Mouse (Mus musculus): ENCODE data around the gene Ap2a2. TPM values are rescaled to one million over a fixed set of nuclear protein-coding genes. Genes with fewer than 3 reads are reported as not detected.

Ap2a2 gene
- polyA plus RNA-seq, 1 experiment from 2014 or later, result 67.1 TPM

DNA sequence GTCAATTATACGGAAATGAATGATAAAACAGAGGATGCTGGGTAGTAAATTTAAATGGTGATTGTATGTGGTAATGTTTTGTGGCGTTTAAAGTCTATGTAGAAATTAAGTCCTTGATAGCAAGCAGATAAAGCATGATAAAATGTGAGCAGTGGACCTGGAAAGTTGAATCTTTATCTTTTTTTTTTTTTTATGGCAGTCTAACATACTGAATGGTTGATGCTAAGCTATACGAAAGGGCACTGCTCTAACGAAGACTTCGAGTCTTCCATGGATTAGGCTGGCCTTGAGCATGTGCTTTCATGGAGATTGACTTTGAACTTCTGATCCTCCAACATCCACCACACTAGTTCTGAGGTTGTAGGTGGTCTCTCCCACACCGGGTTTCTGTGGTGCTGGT is 31.1 kb downstream of the Ap2a2 start:
- Histone ChIP-seq H3K36me3 (ENCODE audit: control insufficient read depth, insufficient read depth, low read length) (no peaks in the 10 kb centered on the region), H3K4me3 (ENCODE audit: low read depth, low read length) (no peak overlapping the region), H3K27me3 (ENCODE audit: control insufficient read depth, insufficient read depth, low read length) (no peaks in the 10 kb centered on the region), H3K9ac (ENCODE audit: low read depth, low read length) (no peak overlapping the region), H3K4me2 (replicated peaks; ENCODE audit: low read depth, low read length) (no peak overlapping the region), H3K27ac (ENCODE audit: low read depth, low read length) (no peak overlapping the region), H3K4me1 (replicated peaks; ENCODE audit: control insufficient read depth, insufficient read depth, low read length) (no peaks in the 10 kb centered on the region), H3K9me3 (ENCODE audit: control insufficient read depth, low read length) (no peaks in the 10 kb centered on the region)
- ATAC-seq (ENCODE audit: low FRiP score), result no peak
- DNase-seq (ENCODE audit: low spot score), result no peak
- 95% methylated on average over 6 of the region's 6 CpGs for WGBS

DNA sequence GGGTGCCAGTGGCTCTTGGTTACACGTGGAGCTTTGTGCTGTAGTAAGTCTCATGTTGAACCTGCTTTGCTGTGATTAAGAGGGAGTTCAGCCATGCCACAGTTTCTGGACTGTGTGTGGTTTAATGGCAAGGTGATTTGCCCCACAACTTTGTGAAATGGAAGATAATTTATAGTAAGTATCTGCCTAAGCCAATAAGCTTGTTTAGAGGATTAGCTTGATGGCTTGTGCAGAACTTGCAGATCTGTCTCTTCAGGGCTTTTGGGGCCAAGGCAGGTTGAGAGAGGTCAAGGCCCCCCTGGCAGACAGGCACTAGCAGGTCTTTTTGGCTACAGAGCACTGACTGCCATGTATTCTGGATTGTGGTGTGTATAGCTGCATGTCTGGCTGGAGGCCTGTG is 35.0 kb downstream of the Ap2a2 start:
- WGBS, result 83% methylated on average over 1 of the region's 1 CpGs
- Histone ChIP-seq H3K27me3 (ENCODE audit: control insufficient read depth, insufficient read depth, low read length) (no peaks in the 10 kb centered on the region), H3K36me3 (ENCODE audit: control insufficient read depth, insufficient read depth, low read length) (no peaks in the 10 kb centered on the region; the same call in 1 of the 2 replicates)

DNA sequence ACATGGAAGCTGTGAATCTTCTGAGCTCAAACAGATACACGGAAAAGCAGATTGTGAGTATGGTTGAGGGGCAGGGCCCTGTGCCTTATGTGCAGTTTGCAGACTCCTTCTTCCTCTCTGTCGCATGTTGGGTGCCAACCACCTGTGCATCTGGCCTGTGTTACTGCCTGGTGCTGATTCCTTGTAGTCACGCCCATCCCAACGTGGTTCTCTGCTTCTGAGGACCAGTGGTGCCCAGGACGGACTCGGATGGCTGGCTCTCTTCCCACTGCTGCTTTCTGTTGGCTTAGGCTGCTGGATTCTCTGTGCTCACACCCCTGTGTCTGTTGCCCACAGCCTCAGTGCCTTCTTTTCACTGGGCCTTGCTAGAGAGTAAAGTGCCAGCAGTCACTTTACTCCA is 35.6 kb downstream of the Ap2a2 start:
- H3K9ac ChIP-seq (ENCODE audit: low read depth, low read length), result no peak overlapping the region
- ATAC-seq (ENCODE audit: low FRiP score) (no peak), DNase-seq (ENCODE audit: low spot score) (no peak)
- peaks cover 3% of the 10 kb centered on the region for H3K36me3 ChIP-seq (ENCODE audit: control insufficient read depth, insufficient read depth, low read length)
- H3K27me3 ChIP-seq (ENCODE audit: control insufficient read depth, insufficient read depth, low read length), result no peaks in the 10 kb centered on the region
- no peak overlapping the region for H3K27ac ChIP-seq (ENCODE audit: low read depth, low read length)
- no peak overlapping the region for H3K4me3 ChIP-seq (ENCODE audit: low read depth, low read length)
- H3K4me2 ChIP-seq (replicated peaks; ENCODE audit: low read depth, low read length), result no peak overlapping the region
- WGBS, result 91% methylated on average over 6 of the region's 6 CpGs
- H3K4me1 ChIP-seq (replicated peaks; ENCODE audit: control insufficient read depth, insufficient read depth, low read length), result no peaks in the 10 kb centered on the region
- no peaks in the 10 kb centered on the region for H3K9me3 ChIP-seq (ENCODE audit: control insufficient read depth, low read length)

More for the DNA sequence above, 35.0 kb downstream of the Ap2a2 start:
- Histone ChIP-seq H3K27ac (ENCODE audit: low read depth, low read length) (no peak overlapping the region), H3K9me3 (ENCODE audit: control insufficient read depth, low read length) (no peaks in the 10 kb centered on the region), H3K4me2 (replicated peaks; ENCODE audit: low read depth, low read length) (no peak overlapping the region), H3K9ac (ENCODE audit: low read depth, low read length) (no peak overlapping the region), H3K4me3 (ENCODE audit: low read depth, low read length) (no peak overlapping the region), H3K4me1 (replicated peaks; ENCODE audit: control insufficient read depth, insufficient read depth, low read length) (no peaks in the 10 kb centered on the region)
- ATAC-seq (ENCODE audit: low FRiP score) (no peak), DNase-seq (ENCODE audit: low spot score) (no peak)

DNA sequence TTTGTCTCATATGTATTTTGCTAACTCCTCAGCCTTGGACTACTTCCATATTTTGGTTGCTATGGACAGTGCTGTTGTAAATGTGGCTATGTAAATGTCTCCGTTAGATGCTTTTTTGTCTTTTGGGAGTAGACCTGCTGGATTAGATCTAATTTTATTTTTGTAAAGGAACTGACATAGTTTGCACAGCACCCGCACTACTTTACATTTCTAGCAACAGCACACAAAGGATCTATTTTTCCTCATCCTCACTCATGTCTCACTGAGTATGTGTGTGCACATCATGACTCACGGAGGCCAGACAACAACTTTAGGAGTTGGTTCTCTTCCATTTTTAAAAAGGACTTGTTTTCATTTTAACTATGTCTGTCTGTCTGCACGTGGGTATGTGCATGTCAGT is 45.7 kb downstream of the Ap2a2 start:
- peaks cover 3% of the 10 kb centered on the region; the same call in 1 of the 2 replicates for H3K36me3 ChIP-seq (ENCODE audit: control insufficient read depth, insufficient read depth, low read length)
- no peak overlapping the region for H3K4me3 ChIP-seq (ENCODE audit: low read depth, low read length)
- H3K9ac ChIP-seq (ENCODE audit: low read depth, low read length), result no peak overlapping the region
- H3K4me1 ChIP-seq (replicated peaks; ENCODE audit: control insufficient read depth, insufficient read depth, low read length), result no peaks in the 10 kb centered on the region
- H3K27ac ChIP-seq (ENCODE audit: low read depth, low read length), result no peak overlapping the region
- no peak for DNase-seq (ENCODE audit: low spot score)
- 91% methylated on average over 4 of the region's 4 CpGs for WGBS
- no peak overlapping the region for H3K4me2 ChIP-seq (replicated peaks; ENCODE audit: low read depth, low read length)
- no peaks in the 10 kb centered on the region for H3K9me3 ChIP-seq (ENCODE audit: control insufficient read depth, low read length)
- H3K27me3 ChIP-seq (ENCODE audit: control insufficient read depth, insufficient read depth, low read length), result no peaks in the 10 kb centered on the region
- ATAC-seq (ENCODE audit: low FRiP score), result no peak

DNA sequence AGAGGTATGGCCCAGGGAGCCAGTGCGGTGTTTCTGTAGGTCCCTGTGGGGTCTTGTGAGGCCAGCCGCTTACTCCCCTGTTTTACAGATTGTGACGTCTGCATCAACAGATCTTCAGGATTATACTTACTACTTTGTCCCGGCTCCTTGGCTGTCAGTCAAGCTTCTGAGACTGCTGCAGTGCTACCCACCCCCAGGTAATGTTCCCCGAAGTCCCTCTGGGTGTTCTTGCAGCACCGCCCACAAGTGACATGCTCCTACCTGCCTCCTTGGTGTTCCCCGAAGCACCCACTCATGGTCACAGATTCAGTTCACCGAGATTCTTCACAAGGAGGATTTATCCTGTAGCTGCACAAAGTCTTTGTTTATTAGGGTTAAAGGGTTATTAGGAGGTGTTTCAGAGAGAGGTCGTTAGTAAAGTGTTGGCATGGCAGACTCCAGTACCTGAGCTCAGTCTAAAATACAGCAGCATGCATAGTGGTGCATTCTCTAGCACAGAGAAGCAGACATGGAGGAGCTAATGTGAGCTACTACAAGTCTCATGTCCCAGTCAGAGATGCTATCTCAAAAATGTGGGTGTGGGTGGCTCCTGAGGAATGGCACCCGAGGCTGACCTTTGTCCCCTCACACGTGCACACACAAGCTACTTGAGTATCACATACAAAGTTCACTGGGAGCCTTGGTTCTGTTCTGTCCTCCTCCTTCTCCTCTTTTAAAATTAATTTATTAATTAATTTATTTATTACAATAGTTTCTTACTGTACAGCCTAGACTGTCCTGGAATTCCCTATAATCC is 47.9 kb downstream of the Ap2a2 start:
- H3K9me3 ChIP-seq (ENCODE audit: control insufficient read depth, low read length), result no peaks in the 10 kb centered on the region
- DNase-seq (ENCODE audit: low spot score) (no peak), ATAC-seq (ENCODE audit: low FRiP score) (no peak)
- H3K4me2 ChIP-seq (replicated peaks; ENCODE audit: low read depth, low read length), result no peak overlapping the region
- no peaks in the 10 kb centered on the region for H3K27me3 ChIP-seq (ENCODE audit: control insufficient read depth, insufficient read depth, low read length)
- no peak overlapping the region for H3K27ac ChIP-seq (ENCODE audit: low read depth, low read length)
- no peak overlapping the region for H3K9ac ChIP-seq (ENCODE audit: low read depth, low read length)
- H3K4me3 ChIP-seq (ENCODE audit: low read depth, low read length), result no peak overlapping the region
- WGBS, result 92% methylated on average over 11 of the region's 11 CpGs
- no peaks in the 10 kb centered on the region for H3K4me1 ChIP-seq (replicated peaks; ENCODE audit: control insufficient read depth, insufficient read depth, low read length)
- peaks cover 6% of the 10 kb centered on the region; the same call in 1 of the 2 replicates for H3K36me3 ChIP-seq (ENCODE audit: control insufficient read depth, insufficient read depth, low read length)

DNA sequence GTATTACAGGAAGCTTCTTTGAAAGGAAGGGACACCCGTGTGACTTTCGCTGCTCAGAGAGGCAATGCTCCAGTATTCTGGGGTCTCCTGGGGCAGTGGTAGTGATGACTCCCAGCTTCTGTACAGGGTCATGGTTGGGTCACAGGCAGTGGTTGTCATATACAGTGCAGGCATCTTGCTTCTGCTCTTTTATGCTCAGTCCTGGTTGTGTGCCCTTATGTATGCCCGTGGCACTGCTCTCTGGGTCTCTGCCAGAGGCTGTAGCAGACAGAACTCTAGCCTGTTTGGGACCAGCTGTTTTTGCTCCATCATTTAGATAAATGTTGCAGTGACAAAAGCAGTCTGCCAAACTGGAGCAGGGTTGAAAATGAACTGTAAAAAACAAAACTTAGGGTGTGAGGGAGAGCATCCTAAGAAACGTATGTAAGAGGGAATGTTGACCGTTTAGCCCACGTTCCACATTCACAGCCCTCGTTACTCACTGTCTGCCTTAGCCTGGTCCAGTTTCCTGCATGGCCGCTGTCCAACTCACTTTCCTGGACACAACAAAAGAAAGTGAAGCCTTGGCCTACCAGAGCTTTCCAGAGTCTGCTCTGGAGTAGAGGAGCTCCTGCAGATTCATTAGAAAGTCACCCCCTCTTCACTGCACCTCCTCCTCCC is 49.9 kb downstream of the Ap2a2 start:
- H3K27me3 ChIP-seq (ENCODE audit: control insufficient read depth, insufficient read depth, low read length), result no peaks in the 10 kb centered on the region
- H3K27ac ChIP-seq (ENCODE audit: low read depth, low read length), result no peak overlapping the region
- no peak overlapping the region for H3K4me3 ChIP-seq (ENCODE audit: low read depth, low read length)
- DNase-seq (ENCODE audit: low spot score) (no peak), ATAC-seq (ENCODE audit: low FRiP score) (no peak)
- H3K4me1 ChIP-seq (replicated peaks; ENCODE audit: control insufficient read depth, insufficient read depth, low read length), result no peaks in the 10 kb centered on the region
- peaks cover 6% of the 10 kb centered on the region; the same call in 1 of the 2 replicates for H3K36me3 ChIP-seq (ENCODE audit: control insufficient read depth, insufficient read depth, low read length)
- WGBS, result 86% methylated on average over 8 of the region's 8 CpGs
- H3K4me2 ChIP-seq (replicated peaks; ENCODE audit: low read depth, low read length), result no peak overlapping the region
- no peak overlapping the region for H3K9ac ChIP-seq (ENCODE audit: low read depth, low read length)
- no peaks in the 10 kb centered on the region for H3K9me3 ChIP-seq (ENCODE audit: control insufficient read depth, low read length)

DNA sequence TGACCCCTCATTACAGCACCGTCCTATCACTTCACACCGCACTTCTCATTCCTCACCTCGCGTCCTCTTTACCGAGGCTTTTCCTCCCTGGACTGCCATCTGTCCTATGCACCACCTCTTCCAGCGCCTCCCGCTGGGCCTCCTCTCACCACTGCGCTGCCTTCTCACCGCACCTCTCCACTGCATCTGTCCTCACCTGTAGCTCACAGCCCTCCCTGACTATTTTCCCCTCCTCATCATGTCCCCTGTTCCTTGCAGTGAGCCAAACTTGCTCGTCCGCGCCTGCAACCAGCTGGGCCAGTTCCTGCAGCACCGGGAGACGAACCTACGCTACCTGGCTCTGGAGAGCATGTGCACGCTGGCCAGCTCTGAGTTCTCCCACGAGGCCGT is 50.4 kb downstream of the Ap2a2 start:
- Histone ChIP-seq H3K36me3 (ENCODE audit: control insufficient read depth, insufficient read depth, low read length) (peaks cover 6% of the 10 kb centered on the region; the same call in 1 of the 2 replicates), H3K9me3 (ENCODE audit: control insufficient read depth, low read length) (no peaks in the 10 kb centered on the region)
- WGBS, result 92% methylated on average over 18 of the region's 18 CpGs

DNA sequence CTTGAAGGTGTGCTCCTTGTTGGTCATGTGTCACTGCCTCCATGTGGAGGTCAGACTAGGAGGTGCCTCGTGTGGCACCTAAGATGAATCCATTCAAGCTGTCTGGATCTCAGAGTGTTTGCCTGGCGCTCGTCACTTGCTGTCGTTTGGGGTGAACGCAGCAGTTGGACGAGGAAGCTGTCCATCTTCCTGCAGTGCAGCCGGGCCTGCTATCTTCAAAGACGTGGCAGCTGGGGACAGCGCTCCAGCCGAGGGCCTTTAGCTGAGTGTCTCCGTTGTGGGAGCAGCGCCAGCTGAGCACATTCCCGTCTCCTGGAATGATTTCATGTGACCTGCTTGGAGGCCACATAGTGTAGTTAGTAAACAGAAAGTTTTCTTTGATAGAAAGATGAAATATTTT is 50.8 kb downstream of the Ap2a2 start:
- WGBS, result 86% methylated on average over 13 of the region's 13 CpGs

More for the DNA sequence above, 50.4 kb downstream of the Ap2a2 start:
- Histone ChIP-seq H3K27me3 (ENCODE audit: control insufficient read depth, insufficient read depth, low read length) (no peaks in the 10 kb centered on the region), H3K9ac (ENCODE audit: low read depth, low read length) (no peak overlapping the region), H3K4me3 (ENCODE audit: low read depth, low read length) (no peak overlapping the region), H3K4me2 (replicated peaks; ENCODE audit: low read depth, low read length) (no peak overlapping the region), H3K4me1 (replicated peaks; ENCODE audit: control insufficient read depth, insufficient read depth, low read length) (no peaks in the 10 kb centered on the region), H3K27ac (ENCODE audit: low read depth, low read length) (no peak overlapping the region)
- ATAC-seq (ENCODE audit: low FRiP score) (no peak), DNase-seq (ENCODE audit: low spot score) (no peak)

More for the DNA sequence above, 50.8 kb downstream of the Ap2a2 start:
- ATAC-seq (ENCODE audit: low FRiP score) (no peak), DNase-seq (ENCODE audit: low spot score) (no peak)
- no peaks in the 10 kb centered on the region for H3K27me3 ChIP-seq (ENCODE audit: control insufficient read depth, insufficient read depth, low read length)
- H3K4me2 ChIP-seq (replicated peaks; ENCODE audit: low read depth, low read length), result no peak overlapping the region
- peaks cover 6% of the 10 kb centered on the region; the same call in 1 of the 2 replicates for H3K36me3 ChIP-seq (ENCODE audit: control insufficient read depth, insufficient read depth, low read length)
- no peak overlapping the region for H3K9ac ChIP-seq (ENCODE audit: low read depth, low read length)
- no peaks in the 10 kb centered on the region for H3K9me3 ChIP-seq (ENCODE audit: control insufficient read depth, low read length)
- no peak overlapping the region for H3K4me3 ChIP-seq (ENCODE audit: low read depth, low read length)
- no peak overlapping the region for H3K27ac ChIP-seq (ENCODE audit: low read depth, low read length)
- no peaks in the 10 kb centered on the region for H3K4me1 ChIP-seq (replicated peaks; ENCODE audit: control insufficient read depth, insufficient read depth, low read length)

Measured in hindbrain, embryonic 11.5 days (tissue).